Mouse (Mus musculus): ENCODE measurements at regions not wholly inside any gene's neighbourhood (a gene's known extent, or its start where the extent isn't known, plus 50 kb on each side); places are given as distances from the start of the nearest gene placed in this dataset.
A peak's percentile ranks its signal among the peaks of the same experiment; 100 is the strongest.

DNA sequence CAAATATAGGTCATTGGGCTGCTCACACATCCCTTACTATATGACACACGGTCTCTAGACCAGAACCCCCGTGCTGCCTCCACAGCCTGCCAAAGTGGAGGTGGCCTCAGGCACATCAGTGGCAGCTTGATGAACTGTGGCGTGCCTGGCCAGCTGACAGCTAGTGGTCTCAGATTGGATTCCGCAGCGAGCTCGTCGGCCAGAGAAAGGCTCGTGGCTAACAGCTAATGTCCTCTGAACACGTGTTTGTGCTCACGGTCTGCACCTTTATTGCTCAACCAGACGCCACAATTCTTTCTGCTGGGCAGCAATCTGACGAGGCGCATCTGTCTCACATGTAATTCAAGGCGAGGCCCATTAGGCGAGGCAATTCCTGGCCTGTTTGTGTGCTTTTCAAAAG is 270.6 kb downstream of the Prex1 start:
- TF ChIP-seq ZNF384 (IDR thresholded peaks at IDR 0.05; ENCODE audit: low read depth, low read length) (no peak), HCFC1 (IDR thresholded peaks at IDR 0.05; ENCODE audit: borderline replicate concordance, insufficient read depth, low read length) (no peak), CHD2 (IDR thresholded peaks at IDR 0.05; ENCODE audit: low read depth, low read length) (no peak), ZC3H11A (IDR thresholded peaks at IDR 0.05; ENCODE audit: borderline replicate concordance, low read depth, low read length) (no peak), MAFK (IDR thresholded peaks at IDR 0.05; ENCODE audit: insufficient read depth, low read depth, low read length) (no peak)
- no peak for DNase-seq (ENCODE audit: low read depth, low spot score)
- H3K27ac ChIP-seq (ENCODE audit: insufficient read depth, low read depth, low read length, poor library complexity, severe bottlenecking): no peak overlapping the region
- H3K4me3 ChIP-seq (ENCODE audit: insufficient read depth in 1 of 2, low read depth in 1 of 2, low read length in 2 of 2, poor library complexity in 1 of 2, severe bottlenecking in 1 of 2): no peak overlapping the region
- H3K9me3 ChIP-seq (ENCODE audit: control insufficient read depth, insufficient read depth, low read depth, low read length): no peaks in the 10 kb centered on the region
- in situ Hi-C loops (cut with MboI; ENCODE audit: low sequenced_read_pairs in 2 of 2, unreplicated experiment in 2 of 2): no loop called here
- no peak overlapping the region for H3K9ac ChIP-seq (ENCODE audit: insufficient read depth, low read depth, low read length, poor library complexity, severe bottlenecking)
- H3K4me1 ChIP-seq (ENCODE audit: control insufficient read depth in 2 of 2, insufficient read depth in 2 of 2, low read length in 2 of 2, poor library complexity in 1 of 2): peaks cover 3 to 7% of the 10 kb centered on the region in 2 experiments; a peak in 2 of 4 replicates
- H3K36me3 ChIP-seq (ENCODE audit: control insufficient read depth, insufficient read depth, low read length, poor library complexity, severe bottlenecking): no peaks in the 10 kb centered on the region

DNA sequence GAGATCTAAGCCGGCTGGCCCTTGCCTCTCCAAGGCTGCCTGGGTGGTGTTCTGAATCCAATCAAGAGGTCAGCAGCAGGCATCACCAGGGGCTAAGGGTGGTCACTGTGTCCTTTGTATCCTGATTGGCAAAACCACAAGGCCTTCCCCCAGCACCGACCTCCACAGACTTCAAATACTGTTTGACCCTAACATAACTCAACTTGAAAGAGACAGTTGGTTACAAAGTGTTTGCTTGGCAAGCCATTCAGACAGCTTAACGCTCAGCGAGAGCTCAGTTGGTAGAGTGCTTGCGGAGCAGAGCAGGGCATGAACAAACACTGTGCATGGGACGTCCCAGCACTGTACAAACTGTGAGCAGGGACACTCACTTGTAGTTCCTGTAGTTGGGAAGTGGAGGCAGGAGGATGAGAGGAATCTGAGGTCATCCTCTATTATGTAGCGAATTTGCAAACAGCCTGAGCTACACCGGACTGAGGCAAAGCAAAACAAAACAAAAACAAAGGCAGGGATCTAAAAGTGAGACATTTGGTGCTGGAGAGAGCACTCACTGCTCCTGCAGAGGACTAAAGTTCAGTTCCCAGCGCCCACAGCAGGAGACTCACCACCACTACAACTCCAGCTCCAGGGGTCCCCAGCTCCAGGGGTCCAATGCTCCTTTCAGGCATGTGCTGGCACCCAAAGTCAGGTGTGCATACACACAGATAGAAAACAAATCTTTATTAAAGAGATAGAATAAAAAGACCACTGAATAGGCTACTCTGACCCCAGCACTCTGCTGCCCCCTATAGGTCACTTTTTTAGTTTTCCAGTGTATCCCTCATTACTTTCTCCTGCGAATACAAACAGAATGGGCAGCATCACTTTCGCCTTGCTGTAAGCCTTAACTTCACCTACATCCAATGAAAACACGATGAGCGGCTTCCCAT is 273.5 kb downstream of the Prex1 start:
- H3K27ac ChIP-seq (ENCODE audit: insufficient read depth, low read depth, low read length, poor library complexity, severe bottlenecking): peak overlapping the region; percentile 13; the same call in 1 of the 2 replicates
- TF ChIP-seq CHD2 (IDR thresholded peaks at IDR 0.05; ENCODE audit: low read depth, low read length) (no peak), ZC3H11A (IDR thresholded peaks at IDR 0.05; ENCODE audit: borderline replicate concordance, low read depth, low read length) (no peak), MAFK (IDR thresholded peaks at IDR 0.05; ENCODE audit: insufficient read depth, low read depth, low read length) (no peak), HCFC1 (IDR thresholded peaks at IDR 0.05; ENCODE audit: borderline replicate concordance, insufficient read depth, low read length) (no peak), ZNF384 (IDR thresholded peaks at IDR 0.05; ENCODE audit: low read depth, low read length) (no peak)
- no peaks in the 10 kb centered on the region for H3K36me3 ChIP-seq (ENCODE audit: control insufficient read depth, insufficient read depth, low read length, poor library complexity, severe bottlenecking)

DNA sequence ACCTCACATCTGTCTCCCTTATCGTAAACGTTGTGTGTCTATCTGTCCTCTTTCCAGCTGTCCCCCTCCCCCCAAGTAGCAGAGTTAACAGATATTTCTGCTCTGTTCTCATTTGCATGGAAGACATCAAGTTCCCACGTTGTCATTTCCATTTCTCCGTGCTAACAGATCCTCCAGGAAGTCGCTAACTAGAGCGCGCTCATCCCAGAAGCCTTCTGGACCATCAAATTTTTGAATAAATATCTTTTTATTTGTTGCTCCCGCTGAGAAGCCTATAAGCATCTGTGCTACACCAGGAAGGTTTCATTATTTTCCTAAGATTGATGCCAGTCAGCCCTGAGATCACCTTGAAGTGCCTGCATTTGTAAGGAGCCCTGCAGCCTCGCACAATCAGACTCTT is 275.4 kb downstream of the Prex1 start:
- no peak overlapping the region; a peak in 1 of 4 replicates for H3K4me3 ChIP-seq (ENCODE audit: insufficient read depth in 1 of 2, low read depth in 1 of 2, low read length in 2 of 2, poor library complexity in 1 of 2, severe bottlenecking in 1 of 2)
- peak overlapping the region; percentile 6; the same call in 1 of the 2 replicates for H3K9ac ChIP-seq (ENCODE audit: insufficient read depth, low read depth, low read length, poor library complexity, severe bottlenecking)
- no peak overlapping the region for H3K27ac ChIP-seq (ENCODE audit: insufficient read depth, low read depth, low read length, poor library complexity, severe bottlenecking)
- in situ Hi-C loops (cut with MboI; ENCODE audit: low sequenced_read_pairs in 2 of 2, unreplicated experiment in 2 of 2): no loop called here
- no peaks in the 10 kb centered on the region for H3K9me3 ChIP-seq (ENCODE audit: control insufficient read depth, insufficient read depth, low read depth, low read length)
- H3K36me3 ChIP-seq (ENCODE audit: control insufficient read depth, insufficient read depth, low read length, poor library complexity, severe bottlenecking): 0 out of 2 replicates have a peak, but pooled peaks cover 2% of the 10 kb centered on the region
- no peak for DNase-seq (ENCODE audit: low read depth, low spot score)
- TF ChIP-seq MAFK (IDR thresholded peaks at IDR 0.05; ENCODE audit: insufficient read depth, low read depth, low read length) (no peak), HCFC1 (IDR thresholded peaks at IDR 0.05; ENCODE audit: borderline replicate concordance, insufficient read depth, low read length) (no peak), CHD2 (IDR thresholded peaks at IDR 0.05; ENCODE audit: low read depth, low read length) (no peak), ZC3H11A (IDR thresholded peaks at IDR 0.05; ENCODE audit: borderline replicate concordance, low read depth, low read length) (no peak), ZNF384 (IDR thresholded peaks at IDR 0.05; ENCODE audit: low read depth, low read length) (no peak)
- peaks cover 3 to 7% of the 10 kb centered on the region in 2 experiments; a peak in 2 of 4 replicates for H3K4me1 ChIP-seq (ENCODE audit: control insufficient read depth in 2 of 2, insufficient read depth in 2 of 2, low read length in 2 of 2, poor library complexity in 1 of 2)

More for the DNA sequence above, 273.5 kb downstream of the Prex1 start:
- H3K9ac ChIP-seq (ENCODE audit: insufficient read depth, low read depth, low read length, poor library complexity, severe bottlenecking): no peak overlapping the region
- peaks cover 3 to 7% of the 10 kb centered on the region in 2 experiments; a peak in 2 of 4 replicates for H3K4me1 ChIP-seq (ENCODE audit: control insufficient read depth in 2 of 2, insufficient read depth in 2 of 2, low read length in 2 of 2, poor library complexity in 1 of 2)
- H3K9me3 ChIP-seq (ENCODE audit: control insufficient read depth, insufficient read depth, low read depth, low read length): no peaks in the 10 kb centered on the region
- H3K4me3 ChIP-seq (ENCODE audit: insufficient read depth in 1 of 2, low read depth in 1 of 2, low read length in 2 of 2, poor library complexity in 1 of 2, severe bottlenecking in 1 of 2): no peak overlapping the region
- in situ Hi-C loops (cut with MboI; ENCODE audit: low sequenced_read_pairs in 2 of 2, unreplicated experiment in 2 of 2): no loop called here
- peak; percentile 59 for DNase-seq (ENCODE audit: low read depth, low spot score)

DNA sequence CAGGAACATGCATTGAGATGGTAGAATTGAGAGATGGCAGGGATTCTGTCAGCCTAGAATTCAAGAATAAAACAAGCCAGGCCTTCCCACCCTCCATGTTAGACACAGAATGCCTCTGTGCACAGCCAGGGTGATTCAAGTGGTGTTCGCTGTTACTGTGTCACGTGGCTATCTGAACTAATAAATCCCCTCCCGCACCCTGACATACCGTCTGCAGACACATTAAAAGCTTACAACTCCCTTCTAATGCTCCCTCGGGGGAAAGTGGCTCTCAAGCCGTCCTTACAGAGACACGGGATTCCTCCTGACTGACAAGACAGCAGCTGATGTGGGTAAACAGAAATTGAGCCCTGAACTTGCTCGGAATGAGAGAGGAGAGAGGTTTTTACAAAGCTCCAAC is 279.1 kb downstream of the Prex1 start:
- Histone ChIP-seq H3K4me3 (ENCODE audit: insufficient read depth in 1 of 2, low read depth in 1 of 2, low read length in 2 of 2, poor library complexity in 1 of 2, severe bottlenecking in 1 of 2) (no peak overlapping the region), H3K9ac (ENCODE audit: insufficient read depth, low read depth, low read length, poor library complexity, severe bottlenecking) (no peak overlapping the region), H3K9me3 (ENCODE audit: control insufficient read depth, insufficient read depth, low read depth, low read length) (no peaks in the 10 kb centered on the region), H3K27ac (ENCODE audit: insufficient read depth, low read depth, low read length, poor library complexity, severe bottlenecking) (no peak overlapping the region), H3K36me3 (ENCODE audit: control insufficient read depth, insufficient read depth, low read length, poor library complexity, severe bottlenecking) (peaks cover 4% of the 10 kb centered on the region; the same call in 1 of the 2 replicates), H3K4me1 (ENCODE audit: control insufficient read depth in 2 of 2, insufficient read depth in 2 of 2, low read length in 2 of 2, poor library complexity in 1 of 2) (peaks cover 3 to 7% of the 10 kb centered on the region in 2 experiments; a peak in 2 of 4 replicates)
- no peak for TF ChIP-seq MAFK (IDR thresholded peaks at IDR 0.05; ENCODE audit: insufficient read depth, low read depth, low read length)
- TF ChIP-seq HCFC1 (IDR thresholded peaks at IDR 0.05; ENCODE audit: borderline replicate concordance, insufficient read depth, low read length): no peak
- TF ChIP-seq ZNF384 (IDR thresholded peaks at IDR 0.05; ENCODE audit: low read depth, low read length): no peak
- in situ Hi-C loops (cut with MboI; ENCODE audit: low sequenced_read_pairs in 2 of 2, unreplicated experiment in 2 of 2): no loop called here
- DNase-seq (ENCODE audit: low read depth, low spot score): no peak
